Mouse (Mus musculus) heart, postnatal 10 days (tissue): ENCODE data around the gene Ceacam15. TPM values are rescaled to one million over a fixed set of nuclear protein-coding genes. Genes with fewer than 3 reads are reported as not detected.
"Not testable (repeated sequence)": the region's sequence is repeated elsewhere in the genome, so short reads cannot be mapped to it uniquely, and the experiment has no call there.

Experiments
- DNase-seq, 2 experiments: peaks; one replicate each; pipeline ENCODE4 v3.0.0; 2021
- intact Hi-C: fragments of 180-260 bp; cut with DNase I; formaldehyde crosslinking; loops from one replicate; pipeline ENCODE4 v1.15.1; 2025
- total RNA-seq, 2 experiments: library from RNA; stranded (reverse); gene quantifications; 2 replicates each; pipeline ENCODE4 v1.2.3; 2021

The Ceacam15 gene
- total RNA-seq = under 1 TPM in 1 of 2 experiments, not detected in 1; 0.31 TPM

- intact Hi-C loops = no loop called here
- no peak for DNase-seq
Measured at GRCm38 (mm10) chr7:16675605-16676004, at the start of gene Ceacam15. Gene Ceacam15 (minus strand): TSS chr7:16675705.

- DNase-seq, intact Hi-C loops: not testable (repeated sequence)
Measured at GRCm38 (mm10) chr7:16722490-16722889, 47.0 kb upstream of the Ceacam15 start.

- DNase-seq = no peak
- intact Hi-C loops = no loop called here
Measured at GRCm38 (mm10) chr7:16721629-16722028, 46.1 kb upstream of the Ceacam15 start, which contains the start of gene Ceacam9. Gene Ceacam9 (plus strand): TSS chr7:16721929.

GRCm38 (mm10) chr7:16716456-16717152 lies 41.1 kb upstream of the Ceacam15 start:
- DNase-seq, intact Hi-C loops: not testable (repeated sequence)

DNA sequence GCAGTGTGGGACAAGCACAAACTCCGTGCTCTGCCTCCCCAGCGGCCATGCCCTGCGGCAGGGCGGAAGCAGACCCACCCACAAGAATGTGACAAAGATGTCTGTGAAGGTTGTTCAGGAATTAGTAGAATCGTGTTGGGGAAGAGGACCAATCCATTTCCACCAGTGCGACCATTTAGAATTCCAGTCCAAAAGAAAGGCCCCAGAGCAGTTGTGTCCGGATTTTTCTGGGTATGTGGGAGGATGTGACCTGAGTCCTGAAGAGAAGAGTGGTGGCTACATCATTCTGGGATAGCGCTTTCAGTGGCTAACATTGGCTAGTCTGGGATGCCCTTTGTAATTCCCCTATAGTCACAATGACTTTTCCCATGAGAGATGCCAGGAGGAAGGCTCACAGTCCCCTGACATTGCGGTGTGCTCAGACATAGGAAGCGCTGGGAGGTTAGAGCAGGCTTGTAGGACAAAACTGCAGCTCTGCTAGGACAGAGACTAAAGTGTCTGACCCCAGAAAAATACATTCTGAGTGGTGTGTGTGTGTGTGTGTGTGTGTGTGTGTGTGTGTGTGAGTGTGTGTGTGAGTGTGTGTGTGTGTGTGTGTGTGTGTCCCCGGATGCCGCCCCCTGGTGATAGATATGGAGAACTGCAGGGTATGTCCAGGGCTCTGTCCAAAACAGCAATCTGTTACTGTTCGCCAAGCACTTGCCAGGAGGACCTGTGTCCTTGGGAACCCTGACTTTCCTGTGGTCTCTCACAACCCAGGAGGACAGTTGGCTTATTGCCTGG lies 37.3 kb upstream of the Ceacam15 start:
- no peak for DNase-seq

GRCm38 (mm10) chr7:16710604-16711003 lies 35.1 kb upstream of the Ceacam15 start:
- intact Hi-C loops = no loop called here
- DNase-seq = no peak

More for the DNA sequence above, 37.3 kb upstream of the Ceacam15 start:
- intact Hi-C loops = no loop called here

DNA sequence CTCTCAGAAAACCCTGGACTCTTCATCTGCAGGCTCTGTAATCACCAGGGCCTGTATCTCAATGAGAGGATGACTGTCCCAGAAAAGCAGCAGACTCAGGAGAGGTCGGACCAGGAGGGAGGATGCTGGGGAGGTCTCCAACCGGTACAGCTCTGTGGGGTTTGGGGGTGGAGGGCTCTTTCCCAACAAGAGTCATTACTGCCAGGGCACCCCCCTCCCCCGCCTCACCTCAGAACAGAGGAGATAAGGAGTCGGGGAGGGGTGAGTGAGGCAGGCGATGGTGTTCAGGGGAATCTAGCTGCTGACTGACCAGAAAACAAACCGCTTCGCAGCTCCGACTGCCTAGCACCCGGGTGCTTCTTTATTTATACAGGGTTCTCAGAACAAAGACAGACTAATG lies 32.7 kb upstream of the Ceacam15 start:
- DNase-seq = no peak
- intact Hi-C loops = no loop called here

DNA sequence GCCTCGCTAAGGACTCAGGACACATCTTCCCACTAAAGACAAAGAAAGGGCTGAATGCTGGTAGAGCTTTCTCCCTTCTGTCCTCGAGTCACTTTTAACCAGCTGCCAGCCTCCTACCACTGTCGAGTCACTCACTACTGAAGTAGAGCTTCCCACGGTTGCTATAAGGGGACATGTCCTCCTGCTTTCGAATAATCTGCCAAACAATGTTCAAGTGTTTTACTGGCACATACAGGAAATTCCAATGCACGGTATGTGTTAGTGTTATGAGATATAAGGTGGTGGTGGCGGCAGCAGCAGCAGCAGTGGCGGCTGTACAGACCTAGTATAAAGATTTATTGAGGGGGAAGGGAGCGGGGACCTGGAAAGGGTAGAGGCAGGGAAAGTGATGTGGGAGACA lies 30.9 kb upstream of the Ceacam15 start:
- intact Hi-C loops = no loop called here
- DNase-seq = no peak

DNA sequence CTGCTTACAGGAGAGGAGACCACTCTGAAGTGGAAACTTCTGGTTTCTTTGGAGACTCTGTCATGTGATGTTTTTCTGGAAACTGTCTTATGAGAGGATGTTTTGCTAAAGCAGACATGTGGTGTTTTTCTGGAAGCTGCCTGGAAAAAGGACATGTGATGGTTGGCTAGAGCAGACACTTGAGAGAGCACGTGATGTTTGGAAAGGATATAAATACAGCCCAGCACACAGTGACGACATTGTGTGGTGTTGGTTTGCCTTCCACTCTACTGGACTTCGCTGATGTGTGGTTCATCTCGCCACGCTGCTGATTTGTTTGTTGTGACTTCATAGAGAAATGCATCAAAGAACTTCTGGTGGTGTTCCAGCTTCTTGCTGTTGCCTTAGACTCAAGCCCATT lies 25.1 kb upstream of the Ceacam15 start:
- intact Hi-C loops = no loop called here
- DNase-seq = no peak

GRCm38 (mm10) chr7:16699042-16699441 lies 23.5 kb upstream of the Ceacam15 start:
- DNase-seq = no peak
- intact Hi-C loops = loop anchor here (1.0 kb wide), 1 partner anchor 29 kb away; no protein-coding TSS in a partner anchor

- intact Hi-C loops = no loop called here
- DNase-seq = peak; percentile 65 to 76
Measured at GRCm38 (mm10) chr7:16695025-16695424, 19.5 kb upstream of the Ceacam15 start.

DNA sequence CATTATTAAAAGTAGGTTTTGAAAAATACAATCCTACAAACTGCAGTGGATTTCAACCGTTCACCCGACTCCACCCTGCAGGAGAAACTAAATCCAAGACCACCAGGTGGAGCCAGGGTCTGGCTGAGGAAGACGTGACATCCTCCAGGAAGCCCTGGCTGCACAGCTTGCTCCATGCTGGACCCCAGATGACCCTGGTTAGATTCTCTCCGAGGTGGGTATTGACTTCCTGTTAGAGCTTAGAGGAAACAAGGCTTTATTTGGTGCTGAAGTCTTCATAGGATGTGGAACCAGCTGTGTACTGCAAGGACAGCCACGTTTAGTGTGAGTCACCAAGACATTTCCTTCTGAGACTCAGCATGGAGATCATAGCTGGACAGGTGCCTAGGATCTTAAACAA lies 13.7 kb upstream of the Ceacam15 start:
- intact Hi-C loops = no loop called here
- peak in 1 of 2 experiments; percentile 43 for DNase-seq

DNA sequence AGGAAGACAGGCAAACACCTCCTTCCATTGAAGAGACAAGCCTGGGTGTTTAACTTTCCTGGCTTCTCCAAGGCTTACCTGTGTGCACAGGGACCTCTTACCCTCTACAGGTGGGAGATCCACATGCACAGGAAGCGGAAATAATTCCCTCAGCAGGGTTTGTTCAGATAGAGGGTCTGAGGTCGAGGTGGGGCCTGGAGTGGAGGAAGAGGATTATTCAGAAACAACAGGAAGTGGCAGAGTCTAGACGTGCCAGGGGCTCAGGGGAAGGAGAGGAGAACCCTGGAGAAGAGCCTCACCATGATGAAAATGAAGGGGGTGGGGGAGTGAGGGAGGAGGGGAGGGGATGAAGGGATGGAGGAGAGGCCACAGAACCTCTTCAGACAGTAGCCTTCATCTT lies 4.7 kb upstream of the Ceacam15 start:
- DNase-seq, intact Hi-C loops: not testable (repeated sequence)

- not testable (repeated sequence) for DNase-seq
Measured at GRCm38 (mm10) chr7:16674699-16675098, 806 bp downstream of the Ceacam15 start.

GRCm38 (mm10) chr7:16673823-16674222 lies 1.7 kb downstream of the Ceacam15 start:
- peak; percentile 20 to 30 for DNase-seq

More at GRCm38 (mm10) chr7:16674699-16675098, 806 bp downstream of the Ceacam15 start:
- intact Hi-C loops = loop anchor here (1.0 kb wide), 1 partner anchor 49 kb away; no protein-coding TSS in a partner anchor

DNA sequence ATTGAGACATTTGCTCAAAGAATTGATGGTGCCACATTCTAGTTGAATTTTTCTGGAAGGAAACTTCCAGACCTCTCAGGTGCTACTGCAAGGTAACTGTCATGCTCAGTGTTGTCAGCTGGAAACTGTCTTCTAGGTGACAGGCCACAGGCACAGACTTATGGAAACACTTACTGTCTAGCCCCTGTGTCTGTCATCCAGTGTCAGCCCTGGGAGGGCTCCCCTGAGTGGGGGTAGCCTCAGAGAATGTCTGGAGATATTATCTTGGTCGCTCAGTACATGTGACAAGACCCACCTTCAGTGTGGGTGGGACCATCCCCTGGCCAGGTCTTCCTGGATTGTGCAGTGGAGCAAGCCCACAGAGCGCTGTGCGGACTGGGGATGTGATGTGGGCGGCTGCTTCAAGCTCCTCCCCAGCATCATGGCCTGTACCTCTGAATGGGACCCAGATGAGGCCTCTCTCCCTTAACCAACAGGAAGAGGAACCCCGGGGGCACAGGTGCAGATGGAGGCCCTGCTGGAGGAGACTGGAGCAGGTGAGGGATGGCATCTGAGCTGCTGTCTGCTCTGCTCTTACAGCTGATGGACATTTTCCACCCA lies 7.1 kb downstream of the Ceacam15 start:
- intact Hi-C loops, DNase-seq: not testable (repeated sequence)

More at GRCm38 (mm10) chr7:16673823-16674222, 1.7 kb downstream of the Ceacam15 start:
- intact Hi-C loops = loop anchor here (1.0 kb wide), 1 partner anchor 49 kb away; no protein-coding TSS in a partner anchor

DNA sequence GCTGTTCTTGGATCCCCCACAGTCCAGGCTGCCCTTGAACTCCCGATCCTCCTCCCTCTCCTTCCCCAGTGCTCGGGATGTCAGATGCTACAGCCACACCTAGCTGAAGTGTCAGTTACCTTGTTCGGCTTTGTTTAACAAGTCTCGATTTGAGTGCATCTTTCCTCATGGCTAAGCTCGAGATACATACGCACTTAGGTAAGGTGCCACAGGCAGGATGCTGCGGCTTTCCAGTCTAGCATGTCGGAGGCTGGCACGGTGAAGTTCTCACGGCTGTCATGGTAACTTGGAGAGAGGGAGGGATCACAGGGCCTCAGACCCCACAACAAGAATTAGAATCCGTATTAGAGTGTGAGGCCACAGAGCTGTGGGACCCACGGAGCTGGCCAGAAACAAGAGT lies 31.2 kb downstream of the Ceacam15 start:
- no peak for DNase-seq
- intact Hi-C loops = no loop called here

- DNase-seq, intact Hi-C loops: not testable (repeated sequence)
Measured at GRCm38 (mm10) chr7:16643106-16643505, 32.4 kb downstream of the Ceacam15 start.

DNA sequence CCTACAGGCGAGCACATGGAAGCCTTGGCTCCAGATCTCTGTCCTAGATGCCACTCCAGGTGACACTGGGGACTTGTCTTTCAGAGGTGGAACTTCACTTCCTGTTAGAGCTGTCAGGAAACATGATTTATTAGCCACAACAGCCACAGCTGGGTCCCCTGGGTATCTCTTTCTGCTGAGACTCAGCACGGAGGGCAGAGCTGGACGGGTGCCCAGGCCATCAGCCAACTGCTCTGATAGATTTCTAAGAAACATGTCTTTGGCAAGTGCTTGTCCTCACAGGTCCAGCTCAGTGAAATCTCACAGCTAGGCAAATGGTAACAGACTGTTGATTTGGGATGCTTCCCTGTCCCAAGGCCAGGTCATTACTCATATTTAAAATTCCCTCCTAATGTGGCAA lies 36.5 kb downstream of the Ceacam15 start:
- intact Hi-C loops = no loop called here
- DNase-seq = peak; percentile 87 to 89

DNA sequence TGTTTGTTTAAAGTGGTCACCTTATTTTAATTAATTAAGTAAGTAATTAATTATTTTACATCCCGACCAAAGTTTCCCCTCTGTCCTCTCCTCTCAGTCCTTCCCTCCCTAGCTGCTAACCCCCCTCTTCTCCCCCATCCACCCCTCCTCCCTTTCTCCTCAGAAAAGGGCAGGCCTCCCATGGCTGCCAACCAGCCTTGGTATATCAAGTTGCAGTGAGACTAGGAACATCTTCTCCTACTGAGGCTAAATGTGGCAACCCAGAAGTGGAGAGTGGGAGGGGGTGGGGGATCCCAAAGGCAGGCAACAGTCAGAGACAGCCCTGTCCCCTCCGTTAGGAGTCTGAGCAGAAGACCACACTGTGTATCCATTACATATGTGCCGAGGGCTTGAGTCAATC lies 40.4 kb downstream of the Ceacam15 start:
- intact Hi-C loops = no loop called here
- no peak for DNase-seq

DNA sequence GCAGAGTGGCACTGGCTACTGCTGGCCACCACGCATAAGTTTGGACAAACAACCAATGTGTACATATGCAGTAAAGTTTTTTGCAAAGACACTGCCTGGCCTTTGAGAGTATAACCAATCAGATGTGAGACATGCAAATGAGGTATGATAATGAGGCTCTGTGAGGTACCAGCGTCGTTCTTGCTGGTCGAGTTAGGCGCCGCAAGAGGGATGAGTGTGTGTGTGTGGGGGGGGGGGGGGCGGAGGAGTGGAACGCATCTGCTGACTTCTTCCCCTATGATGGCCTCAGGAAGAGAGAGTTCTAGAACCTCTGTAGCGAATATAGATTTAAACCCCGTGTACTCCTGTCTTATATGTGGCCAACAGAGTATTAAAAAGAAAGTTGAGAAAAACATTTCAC lies 41.6 kb downstream of the Ceacam15 start:
- intact Hi-C loops = not testable (repeated sequence)

More for the DNA sequence above, 41.6 kb downstream of the Ceacam15 start:
- DNase-seq = not testable (repeated sequence)
